Mouse (Mus musculus) 3T3-L1 (cell line): Measurements from ENCODE around the gene Art1.
A peak's percentile ranks its signal among the peaks of the same experiment; 100 is the strongest.

Source experiments
- DNase-seq: peaks from one replicate; pipeline ENCODE4 v3.0.0-alpha.2; 2015; ENCODE audit warnings: low read depth, low spot score

The Art1 gene

GRCm38 (mm10) chr7:102109171-102109570, 7.6 kb downstream of the Art1 start, which contains the start of gene Art5:
Art5 (minus strand) TSS chr7:102109489.
- DNase-seq = no peak

GRCm38 (mm10) chr7:102109746-102110145, 8.2 kb downstream of the Art1 start:
- DNase-seq = no peak

- DNase-seq = no peak
Measured at GRCm38 (mm10) chr7:102113151-102113729, 11.7 kb downstream of the Art1 start.

- DNase-seq = peak; percentile 11
Measured at GRCm38 (mm10) chr7:102116579-102117331, 15.2 kb downstream of the Art1 start, which contains the start of gene Chrna10. Chrna10 (minus strand) TSS chr7:102116828.

GRCm38 (mm10) chr7:102117382-102117781, 15.8 kb downstream of the Art1 start:
- no peak for DNase-seq

- DNase-seq = no peak
Measured at GRCm38 (mm10) chr7:102120326-102120725, 18.8 kb downstream of the Art1 start.

GRCm38 (mm10) chr7:102132395-102132794, 30.9 kb downstream of the Art1 start:
- no peak for DNase-seq

- DNase-seq = peak; percentile 52
Measured at GRCm38 (mm10) chr7:102137464-102137863, 35.9 kb downstream of the Art1 start.

GRCm38 (mm10) chr7:102137898-102138297, 36.4 kb downstream of the Art1 start:
- DNase-seq = peak; percentile 2

- no peak for DNase-seq
Measured at GRCm38 (mm10) chr7:102153691-102154090, 52.1 kb downstream of the Art1 start.
